Mouse (Mus musculus): ENCODE data around the gene Plpp2. TPM values are rescaled to one million over a fixed set of nuclear protein-coding genes. Genes with fewer than 3 reads are reported as not detected.

Plpp2 gene
- polyA plus RNA-seq, 1 experiment from 2014 or later, result 141 TPM

DNA sequence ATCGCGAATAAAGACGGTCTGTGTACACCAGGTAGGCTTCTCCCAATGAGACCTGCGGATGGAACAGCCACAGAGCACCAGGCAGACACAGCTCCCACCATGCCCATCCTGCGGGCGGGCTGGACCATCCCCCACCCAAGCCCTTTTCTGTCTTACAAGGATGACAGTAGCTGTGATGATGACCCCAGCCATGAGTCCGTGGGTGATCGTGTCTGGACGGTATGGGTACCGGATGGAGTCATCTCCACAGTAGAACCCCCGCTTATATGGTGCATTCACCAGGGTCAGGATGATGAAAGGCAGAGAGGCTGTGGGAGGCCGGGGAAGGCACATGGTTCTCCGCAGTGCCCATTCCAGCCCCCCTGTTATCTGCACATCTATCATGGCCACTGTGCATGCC is 2.9 kb downstream of the Plpp2 start:
- Histone ChIP-seq H3K4me1 (replicated peaks; ENCODE audit: control insufficient read depth, insufficient read depth, low read length) (no peaks in the 10 kb centered on the region), H3K36me3 (ENCODE audit: control insufficient read depth, insufficient read depth) (peaks cover 34% of the 10 kb centered on the region), H3K9me3 (ENCODE audit: control insufficient read depth) (no peaks in the 10 kb centered on the region), H3K4me3 (ENCODE audit: low read depth, low read length) (no peak overlapping the region), H3K4me2 (replicated peaks; ENCODE audit: low read depth) (peak overlapping the region; percentile 82; the same call in 1 of the 2 replicates), H3K27me3 (replicated peaks; ENCODE audit: control insufficient read depth, insufficient read depth, low read length) (no peaks in the 10 kb centered on the region), H3K9ac (ENCODE audit: low read depth, low read length) (no peak overlapping the region), H3K27ac (ENCODE audit: low read depth, low read length) (no peak overlapping the region)
- WGBS, result 93% methylated on average over 13 of the region's 13 CpGs
- TF ChIP-seq CTCF (IDR thresholded peaks at IDR 0.05; ENCODE audit: low read depth), result no peak
- no peak for ATAC-seq

- WGBS, result 63% methylated on average over 8 of the region's 8 CpGs
- no peak for ATAC-seq
- peaks cover 39% of the 10 kb centered on the region for H3K36me3 ChIP-seq (ENCODE audit: control insufficient read depth, insufficient read depth)
Observed at GRCm38 (mm10) chr10:79530241-79530640, 3.4 kb downstream of the Plpp2 start.

DNA sequence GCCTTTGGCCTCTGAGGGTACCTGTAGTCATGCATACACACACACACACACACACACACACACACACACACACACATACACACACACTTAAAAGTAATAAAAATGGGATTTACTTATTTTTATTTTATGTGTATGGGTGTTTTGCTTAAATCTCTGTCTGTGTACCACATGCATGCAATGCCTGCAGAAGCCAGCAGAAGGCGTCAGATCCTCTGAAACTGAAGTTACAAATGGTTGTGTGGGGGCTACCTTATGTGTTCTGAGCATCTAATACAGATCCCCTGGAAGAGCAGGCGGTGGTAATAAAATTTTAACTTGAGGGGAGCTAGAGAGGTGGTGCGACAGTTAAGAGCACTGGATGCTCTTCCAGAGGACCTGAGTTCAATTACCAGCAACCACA is 5.5 kb downstream of the Plpp2 start:
- Histone ChIP-seq H3K4me3 (ENCODE audit: low read depth, low read length) (no peak overlapping the region), H3K36me3 (ENCODE audit: control insufficient read depth, insufficient read depth) (peaks cover 46% of the 10 kb centered on the region), H3K9ac (ENCODE audit: low read depth, low read length) (no peak overlapping the region), H3K27me3 (replicated peaks; ENCODE audit: control insufficient read depth, insufficient read depth, low read length) (no peaks in the 10 kb centered on the region), H3K4me2 (replicated peaks; ENCODE audit: low read depth) (no peak overlapping the region), H3K9me3 (ENCODE audit: control insufficient read depth) (no peaks in the 10 kb centered on the region), H3K27ac (ENCODE audit: low read depth, low read length) (no peak overlapping the region), H3K4me1 (replicated peaks; ENCODE audit: control insufficient read depth, insufficient read depth, low read length) (no peaks in the 10 kb centered on the region)
- peak; percentile 56 for TF ChIP-seq CTCF (IDR thresholded peaks at IDR 0.05; ENCODE audit: low read depth)
- no peak for ATAC-seq
- 81% methylated on average over 3 of the region's 3 CpGs for WGBS

More at GRCm38 (mm10) chr10:79530241-79530640, 3.4 kb downstream of the Plpp2 start:
- Histone ChIP-seq H3K4me1 (replicated peaks; ENCODE audit: control insufficient read depth, insufficient read depth, low read length) (no peaks in the 10 kb centered on the region), H3K4me2 (replicated peaks; ENCODE audit: low read depth) (0 out of 2 replicates have a peak overlapping the region, but pooled peaks have one; percentile 13), H3K4me3 (ENCODE audit: low read depth, low read length) (no peak overlapping the region), H3K9me3 (ENCODE audit: control insufficient read depth) (no peaks in the 10 kb centered on the region), H3K9ac (ENCODE audit: low read depth, low read length) (no peak overlapping the region), H3K27ac (ENCODE audit: low read depth, low read length) (no peak overlapping the region), H3K27me3 (replicated peaks; ENCODE audit: control insufficient read depth, insufficient read depth, low read length) (no peaks in the 10 kb centered on the region)
- TF ChIP-seq CTCF (IDR thresholded peaks at IDR 0.05; ENCODE audit: low read depth), result no peak

DNA sequence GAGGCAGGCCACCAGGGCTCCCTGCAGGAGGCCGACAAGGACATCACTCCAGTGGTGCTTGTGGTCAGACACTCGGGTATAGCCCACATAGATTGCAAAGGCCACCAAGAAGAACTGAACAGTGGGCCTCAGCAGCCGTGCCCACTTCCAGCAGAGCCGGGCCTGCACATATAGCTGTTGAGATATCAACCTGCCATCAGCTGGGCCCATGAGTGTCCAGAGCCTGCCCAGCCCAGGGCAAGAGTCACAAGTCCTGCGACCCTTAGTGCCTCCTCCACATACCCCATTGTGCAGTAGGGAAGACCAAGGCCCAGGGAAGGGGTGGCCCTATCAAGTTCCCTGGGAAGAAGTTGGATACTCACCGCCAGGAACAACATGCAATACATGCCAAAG is 6.1 kb downstream of the Plpp2 start:
- H3K9ac ChIP-seq (ENCODE audit: low read depth, low read length), result no peak overlapping the region
- 88% methylated on average over 6 of the region's 6 CpGs for WGBS
- no peak overlapping the region for H3K4me3 ChIP-seq (ENCODE audit: low read depth, low read length)
- peaks cover 47% of the 10 kb centered on the region for H3K36me3 ChIP-seq (ENCODE audit: control insufficient read depth, insufficient read depth)
- H3K4me1 ChIP-seq (replicated peaks; ENCODE audit: control insufficient read depth, insufficient read depth, low read length), result no peaks in the 10 kb centered on the region
- no peak for ATAC-seq
- H3K27me3 ChIP-seq (replicated peaks; ENCODE audit: control insufficient read depth, insufficient read depth, low read length), result no peaks in the 10 kb centered on the region
- H3K4me2 ChIP-seq (replicated peaks; ENCODE audit: low read depth), result no peak overlapping the region
- no peaks in the 10 kb centered on the region for H3K9me3 ChIP-seq (ENCODE audit: control insufficient read depth)
- H3K27ac ChIP-seq (ENCODE audit: low read depth, low read length), result no peak overlapping the region
- no peak for TF ChIP-seq CTCF (IDR thresholded peaks at IDR 0.05; ENCODE audit: low read depth)

- Histone ChIP-seq H3K27ac (ENCODE audit: low read depth, low read length) (no peak overlapping the region), H3K36me3 (ENCODE audit: control insufficient read depth, insufficient read depth) (peaks cover 47% of the 10 kb centered on the region), H3K4me3 (ENCODE audit: low read depth, low read length) (no peak overlapping the region), H3K27me3 (replicated peaks; ENCODE audit: control insufficient read depth, insufficient read depth, low read length) (no peaks in the 10 kb centered on the region), H3K4me1 (replicated peaks; ENCODE audit: control insufficient read depth, insufficient read depth, low read length) (no peaks in the 10 kb centered on the region), H3K9ac (ENCODE audit: low read depth, low read length) (no peak overlapping the region), H3K4me2 (replicated peaks; ENCODE audit: low read depth) (no peak overlapping the region), H3K9me3 (ENCODE audit: control insufficient read depth) (no peaks in the 10 kb centered on the region)
- peak; percentile 17; the same call in 1 of the 2 replicates for ATAC-seq
- TF ChIP-seq CTCF (IDR thresholded peaks at IDR 0.05; ENCODE audit: low read depth), result no peak
- WGBS, result 84% methylated on average over 12 of the region's 12 CpGs
Observed at GRCm38 (mm10) chr10:79526661-79527452, 6.7 kb downstream of the Plpp2 start.

DNA sequence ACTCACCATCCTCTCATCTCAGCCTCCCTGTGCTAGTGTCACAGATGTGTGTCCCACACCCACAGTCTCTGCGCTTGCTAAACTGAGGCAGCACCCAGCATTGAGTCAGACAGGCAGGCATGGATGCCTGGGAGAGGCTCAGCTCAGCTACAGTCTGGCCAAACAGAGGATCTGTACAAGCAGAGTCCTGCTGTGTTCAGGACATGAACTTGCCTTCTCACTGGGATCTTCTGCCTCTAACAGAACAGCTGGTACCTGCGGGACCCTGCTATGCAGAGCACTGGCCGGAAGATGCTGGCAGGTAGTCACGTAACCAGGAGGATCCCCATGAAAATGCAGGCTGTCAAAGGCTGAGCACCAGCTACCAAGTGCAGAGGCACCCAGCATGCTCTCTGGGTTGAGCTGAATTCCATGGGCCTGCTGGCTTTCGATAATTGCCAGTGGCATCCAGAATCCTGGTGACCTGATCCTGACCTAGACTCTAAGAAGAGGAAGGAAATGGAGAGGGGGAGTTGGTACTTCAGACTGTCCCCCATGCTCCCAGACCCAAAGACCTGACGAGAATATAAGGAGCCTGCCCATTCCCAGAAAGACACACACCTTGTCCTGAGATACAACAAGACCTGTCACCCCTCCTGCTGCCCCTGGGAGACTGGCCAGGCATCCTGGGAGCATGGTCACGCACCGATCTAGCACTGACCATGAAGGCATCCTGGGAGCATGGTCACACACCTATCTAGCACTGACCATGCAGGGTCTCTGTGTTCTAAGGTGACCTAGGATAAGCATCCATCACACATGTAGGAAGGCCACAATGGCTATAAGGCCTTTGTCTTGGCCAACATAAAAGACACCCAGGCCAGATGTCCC is 7.9 kb downstream of the Plpp2 start:
- no peaks in the 10 kb centered on the region for H3K9me3 ChIP-seq (ENCODE audit: control insufficient read depth)
- H3K4me3 ChIP-seq (ENCODE audit: low read depth, low read length), result no peak overlapping the region
- H3K36me3 ChIP-seq (ENCODE audit: control insufficient read depth, insufficient read depth), result peaks cover 40% of the 10 kb centered on the region
- no peak for ATAC-seq
- H3K27ac ChIP-seq (ENCODE audit: low read depth, low read length), result no peak overlapping the region
- H3K9ac ChIP-seq (ENCODE audit: low read depth, low read length), result no peak overlapping the region
- 91% methylated on average over 8 of the region's 8 CpGs for WGBS
- no peak for TF ChIP-seq CTCF (IDR thresholded peaks at IDR 0.05; ENCODE audit: low read depth)
- H3K4me1 ChIP-seq (replicated peaks; ENCODE audit: control insufficient read depth, insufficient read depth, low read length), result no peaks in the 10 kb centered on the region
- H3K27me3 ChIP-seq (replicated peaks; ENCODE audit: control insufficient read depth, insufficient read depth, low read length), result no peaks in the 10 kb centered on the region
- H3K4me2 ChIP-seq (replicated peaks; ENCODE audit: low read depth), result no peak overlapping the region

Measured in intestine, postnatal 0 days (tissue).